Mouse (Mus musculus) central nervous system, embryonic 18 days (tissue): Measurements from ENCODE around the gene Tmem176b. TPM values are rescaled to one million over a fixed set of nuclear protein-coding genes. Genes with fewer than 3 reads are reported as not detected.

Experiments
- polyA plus RNA-seq: library from polyadenylated mRNA; depleted of rRNA; stranded (reverse); fragments of >200 nt; gene quantifications from 2 replicates; pipeline ENCODE4 v1.2.3, GENCODE M21; 2012; rRNA removed

Gene Tmem176b
- polyA plus RNA-seq, result 74.3 and 91.8 TPM in 2 replicates

GRCm38 (mm10) chr6:48840973-48841625, at the start of gene Tmem176b:
Gene Tmem176b (minus strand): TSS chr6:48841496.

GRCm38 (mm10) chr6:48872596-48872995, 31.3 kb upstream of the Tmem176b start, which contains the start of gene Aoc1:
Gene Aoc1 (plus strand): TSS chr6:48872896.

GRCm38 (mm10) chr6:48840371-48840969, 826 bp downstream of the Tmem176b start, which contains the start of gene Tmem176a:
Gene Tmem176a (plus strand): TSS chr6:48840919.

Other genes starting within 250 kb of the Tmem176b start
- gene Repin1, start 247.6 kb downstream of the Tmem176b start, polyA plus RNA-seq, result 47.3 and 49.6 TPM in 2 replicates
- gene Gm44965, start 247.6 kb downstream of the Tmem176b start, polyA plus RNA-seq, result not detected in 2 replicates
- 10.4 and 11.7 TPM in 2 replicates for gene Zfp775, start 239.4 kb downstream of the Tmem176b start, polyA plus RNA-seq
- 22.4 and 24.2 TPM in 2 replicates for gene AI854703, start 214.7 kb downstream of the Tmem176b start, polyA plus RNA-seq
- gene Gimap8, start 194.3 kb downstream of the Tmem176b start, polyA plus RNA-seq, result 1.5 and 1.7 TPM in 2 replicates
- 1.6 and 1.8 TPM in 2 replicates for gene Gimap9, start 165.4 kb downstream of the Tmem176b start, polyA plus RNA-seq
- gene Gimap4, start 156.9 kb downstream of the Tmem176b start, polyA plus RNA-seq, result 0.91 and 1.2 TPM in 2 replicates
- 5.4 and 6.2 TPM in 2 replicates for gene Gimap6, start 133.3 kb downstream of the Tmem176b start, polyA plus RNA-seq
- 0.48 TPM in 1 of 2 replicates, not detected in the other for gene Gm28053, start 122.9 kb downstream of the Tmem176b start, polyA plus RNA-seq
- not detected in 2 replicates for gene Gimap7, start 122.9 kb downstream of the Tmem176b start, polyA plus RNA-seq
- 1.8 and 1.9 TPM in 2 replicates for gene Gimap1, start 102.4 kb downstream of the Tmem176b start, polyA plus RNA-seq
- 1.2 and 1.5 TPM in 2 replicates for gene Gimap5, start 95.3 kb downstream of the Tmem176b start, polyA plus RNA-seq
- 0.03 TPM in 1 of 2 replicates, not detected in the other for gene Gimap3, start 70.6 kb downstream of the Tmem176b start, polyA plus RNA-seq
- 13.6 and 16.0 TPM in 2 replicates for gene Tmem176a, start 577 bp downstream of the Tmem176b start, polyA plus RNA-seq
- 0.01 TPM in 1 of 2 replicates, not detected in the other for gene Aoc1, start 31.4 kb upstream of the Tmem176b start, polyA plus RNA-seq
- not detected in 2 replicates for gene 1600015I10Rik, start 88.4 kb upstream of the Tmem176b start, polyA plus RNA-seq
- not detected in 2 replicates for gene Doxl2, start 133.5 kb upstream of the Tmem176b start, polyA plus RNA-seq
- not detected in 2 replicates for gene Svs1, start 145.4 kb upstream of the Tmem176b start, polyA plus RNA-seq
- gene Gpnmb, start 195.1 kb upstream of the Tmem176b start, polyA plus RNA-seq, result 0.63 and 0.82 TPM in 2 replicates
- gene Malsu1, start 232.3 kb upstream of the Tmem176b start, polyA plus RNA-seq, result 23.8 and 25.3 TPM in 2 replicates